Mouse (Mus musculus) kidney, adult 2 months (tissue): ENCODE measurements around the gene Sesn3. TPM values are rescaled to one million over a fixed set of nuclear protein-coding genes. Genes with fewer than 3 reads are reported as not detected.

ENCODE experiments used
- DNase-seq: peaks from one replicate; pipeline ENCODE4 v3.0.0; 2021
- H3K27ac ChIP-seq: fragments of 200-500 bp; 2 replicates; pipeline ENCODE4 v1.5.1; 2012; ENCODE audit warnings: low read depth, low read length, control low read depth, inconsistent platforms; ENCODE audit not compliant: insufficient read depth
- H3K27me3 ChIP-seq: fragments of 200-500 bp; replicated peaks from 2 replicates; pipeline ENCODE4 v1.6.1; 2012; ENCODE audit warnings: mild to moderate bottlenecking, moderate library complexity, low read length, inconsistent platforms; ENCODE audit not compliant: control insufficient read depth, insufficient read depth
- H3K36me3 ChIP-seq: fragments of 200-500 bp; 2 replicates; pipeline ENCODE4 v1.6.1; 2012; ENCODE audit warnings: mild to moderate bottlenecking, moderate library complexity, low read length, inconsistent platforms; ENCODE audit not compliant: control insufficient read depth, insufficient read depth
- H3K4me1 ChIP-seq: fragments of 200-500 bp; 2 replicates; pipeline ENCODE4 v1.6.1; 2011; ENCODE audit warnings: low read length; ENCODE audit not compliant: control insufficient read depth, insufficient read depth
- H3K4me3 ChIP-seq: fragments of 200-500 bp; 2 replicates; pipeline ENCODE4 v1.5.1; 2011; ENCODE audit warnings: mild to moderate bottlenecking, low read depth, low read length, control low read depth; ENCODE audit not compliant: insufficient read depth
- CTCF ChIP-seq: fragments of 200-500 bp; conservative IDR thresholded peaks from 2 replicates; pipeline ENCODE4 v1.5.1; 2011; ENCODE audit warnings: low read depth, mild to moderate bottlenecking, control low read depth, low read length, moderate library complexity, mixed read lengths; ENCODE audit not compliant: insufficient read depth, insufficient read length
- POLR2A ChIP-seq: fragments of 200-500 bp; IDR thresholded peaks from one replicate; pipeline ENCODE4 v1.6.1; 2011; ENCODE audit warnings: low read depth, low read length, control low read depth
- WGBS: fragments of 180-500 bp; shearing (Covaris S2); methylation state at CpG from one replicate; pipeline ENCODE4 v1.1.7; 2018; 5-methylcytosine and 5-hydroxymethylcytosine counted together
- polyA plus RNA-seq: library from polyadenylated mRNA; depleted of rRNA; stranded (reverse); fragments of >200 nt; gene quantifications from 2 replicates; pipeline ENCODE4 v1.2.3, GENCODE M21; 2012

Gene Sesn3
- polyA plus RNA-seq, 1 experiment: 13.0 TPM

DNA sequence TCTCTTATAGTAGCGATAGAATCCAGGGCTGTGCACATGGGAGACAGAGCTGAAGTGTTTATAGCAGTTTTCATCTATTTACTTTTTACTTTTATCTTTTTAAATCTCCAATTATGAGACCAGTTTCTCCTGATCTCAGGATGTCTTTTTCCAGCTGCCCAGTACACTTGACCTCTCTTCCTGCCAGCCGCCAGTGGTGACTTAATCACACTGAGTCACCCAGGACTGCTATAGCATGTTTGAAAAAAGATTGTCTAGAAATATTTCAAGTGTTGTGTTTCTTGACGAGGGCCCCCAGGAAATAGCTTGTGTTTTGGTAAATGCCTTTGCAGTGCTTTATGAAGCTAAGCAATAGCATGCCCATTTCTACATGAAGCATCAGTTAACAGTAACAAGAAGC, 10.2 kb downstream of the Sesn3 start:
- no peak for DNase-seq
- H3K36me3 ChIP-seq: no peaks in the 10 kb centered on the region
- peaks cover 6% of the 10 kb centered on the region; the same call in 1 of the 2 replicates for H3K4me1 ChIP-seq
- WGBS: 38% methylated on average over 3 of the region's 3 CpGs
- H3K4me3 ChIP-seq: no peak overlapping the region
- no peak overlapping the region for H3K27ac ChIP-seq
- TF ChIP-seq POLR2A: no peak
- no peak for TF ChIP-seq CTCF
- no peaks in the 10 kb centered on the region for H3K27me3 ChIP-seq

GRCm38 (mm10) chr9:14287234-14287633, 12.4 kb downstream of the Sesn3 start:
- no peak for DNase-seq
- WGBS: 78% methylated on average over 1 of the region's 1 CpGs
- no peak for TF ChIP-seq POLR2A
- no peak for TF ChIP-seq CTCF
- no peak overlapping the region for H3K27ac ChIP-seq
- no peaks in the 10 kb centered on the region for H3K27me3 ChIP-seq
- H3K36me3 ChIP-seq: no peaks in the 10 kb centered on the region
- H3K4me1 ChIP-seq: peaks cover 6% of the 10 kb centered on the region; the same call in 1 of the 2 replicates
- H3K4me3 ChIP-seq: no peak overlapping the region

GRCm38 (mm10) chr9:14288500-14288899, 13.6 kb downstream of the Sesn3 start:
- Histone ChIP-seq H3K27ac (no peak overlapping the region), H3K36me3 (no peaks in the 10 kb centered on the region), H3K27me3 (no peaks in the 10 kb centered on the region), H3K4me1 (peaks cover 6% of the 10 kb centered on the region; the same call in 1 of the 2 replicates), H3K4me3 (no peak overlapping the region)
- DNase-seq: no peak
- no peak for TF ChIP-seq CTCF
- no peak for TF ChIP-seq POLR2A

DNA sequence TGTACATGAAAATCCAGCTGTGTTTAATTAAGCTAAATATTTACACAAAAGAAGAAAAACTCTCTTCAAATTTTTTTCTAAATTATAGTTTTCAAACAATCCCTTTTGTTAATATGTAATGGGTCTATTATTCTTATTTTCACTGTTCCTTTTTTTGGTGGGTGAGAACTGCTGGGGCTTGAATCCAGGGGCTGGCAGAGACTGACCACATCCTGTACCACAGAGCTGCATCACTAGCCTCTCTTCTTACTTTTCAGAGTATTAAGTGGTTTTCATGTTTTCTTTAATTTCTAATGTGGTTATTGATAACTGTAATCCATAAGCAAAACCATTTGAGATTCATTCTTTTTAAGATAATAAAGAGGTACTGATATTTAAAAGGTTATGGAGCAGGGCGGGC, 19.0 kb downstream of the Sesn3 start:
- Histone ChIP-seq H3K36me3 (no peaks in the 10 kb centered on the region), H3K27ac (no peak overlapping the region), H3K4me1 (no peaks in the 10 kb centered on the region), H3K27me3 (no peaks in the 10 kb centered on the region), H3K4me3 (no peak overlapping the region)
- no peak for DNase-seq
- 95% methylated on average over 1 of the region's 1 CpGs for whole genome bisulfite sequencing
- no peak for TF ChIP-seq CTCF
- no peak for TF ChIP-seq POLR2A

DNA sequence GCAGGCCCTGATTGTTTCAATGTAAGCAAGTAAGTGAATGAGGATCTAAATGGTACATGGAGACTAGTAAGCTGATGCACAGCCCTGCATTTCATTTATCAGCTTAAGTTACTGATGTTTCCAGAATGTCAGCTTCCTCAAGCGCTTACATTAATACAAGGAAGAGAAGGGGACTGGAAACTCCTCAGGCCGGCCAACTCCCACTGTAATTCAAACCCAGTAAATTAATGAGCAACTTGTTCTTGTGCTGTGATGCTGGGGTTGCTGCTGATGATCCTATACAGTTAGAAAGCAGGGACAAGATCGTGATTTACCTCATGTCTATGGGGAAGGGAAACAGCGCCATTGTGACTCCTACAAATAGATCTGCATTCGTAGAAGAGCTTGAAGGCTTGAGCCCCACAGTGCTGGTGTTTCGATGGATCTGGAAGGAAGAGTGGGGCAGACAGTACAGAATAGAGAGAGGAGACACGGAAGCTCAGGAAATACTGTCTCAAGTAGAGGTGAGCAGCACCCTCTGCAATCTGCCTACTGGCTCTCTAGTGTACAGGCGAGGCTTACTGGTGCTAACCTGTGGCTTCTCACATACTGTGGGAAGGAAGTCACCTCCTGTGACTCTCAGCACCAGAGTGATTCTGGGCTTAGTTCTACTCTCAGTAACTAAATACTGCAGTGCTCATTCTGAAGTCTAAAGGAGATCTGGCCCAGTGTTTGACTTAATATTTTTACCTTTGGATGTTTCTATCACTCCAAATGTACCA, 21.0 kb downstream of the Sesn3 start:
- DNase-seq: no peak
- Histone ChIP-seq H3K27ac (no peak overlapping the region), H3K4me1 (0 out of 2 replicates have a peak, but pooled peaks cover 7% of the 10 kb centered on the region), H3K36me3 (no peaks in the 10 kb centered on the region), H3K4me3 (no peak overlapping the region), H3K27me3 (no peaks in the 10 kb centered on the region)
- WGBS: 74% methylated on average over 8 of the region's 8 CpGs
- no peak for TF ChIP-seq CTCF
- no peak for TF ChIP-seq POLR2A

- 85% methylated on average over 5 of the region's 5 CpGs for WGBS
These were observed 22.3 kb downstream of the Sesn3 start for GRCm38 (mm10) chr9:14297204-14297603.

GRCm38 (mm10) chr9:14299819-14300218, 25.0 kb downstream of the Sesn3 start:
- no peaks in the 10 kb centered on the region for H3K36me3 ChIP-seq
- TF ChIP-seq CTCF (no peak), POLR2A (no peak)
- no peak overlapping the region for H3K4me3 ChIP-seq
- DNase-seq: no peak
- H3K27me3 ChIP-seq: no peaks in the 10 kb centered on the region
- no peak overlapping the region for H3K27ac ChIP-seq
- H3K4me1 ChIP-seq: 0 out of 2 replicates have a peak, but pooled peaks cover 8% of the 10 kb centered on the region

More at GRCm38 (mm10) chr9:14297204-14297603, 22.3 kb downstream of the Sesn3 start:
- TF ChIP-seq CTCF: no peak
- no peak for TF ChIP-seq POLR2A
- no peak overlapping the region for H3K4me3 ChIP-seq
- DNase-seq: no peak
- H3K27me3 ChIP-seq: no peaks in the 10 kb centered on the region
- no peaks in the 10 kb centered on the region for H3K36me3 ChIP-seq
- H3K27ac ChIP-seq: no peak overlapping the region
- 0 out of 2 replicates have a peak, but pooled peaks cover 8% of the 10 kb centered on the region for H3K4me1 ChIP-seq
